23 mouse cellular contexts compared by ENCODE assay signal in the genomic region with DNA sequence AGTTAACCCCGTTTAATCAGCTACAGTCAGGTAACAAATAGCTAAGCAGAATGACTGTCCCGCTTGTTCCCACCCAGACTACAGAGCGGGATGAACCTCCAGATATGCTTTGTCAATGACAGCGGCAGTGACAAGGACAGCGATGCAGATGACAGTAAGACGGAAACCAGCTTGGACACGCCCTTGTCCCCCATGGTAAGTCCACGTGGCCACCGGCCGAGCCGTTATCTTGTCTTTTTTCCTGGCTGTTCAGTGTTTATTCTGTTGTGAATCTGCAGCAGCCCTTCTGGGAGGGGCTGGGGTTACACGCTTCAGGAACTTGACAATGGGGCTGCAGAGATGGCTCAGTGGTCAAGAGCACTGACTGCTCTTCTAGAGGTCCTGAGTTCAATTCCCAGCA.
DNase-seq lines count a peak whose midpoint lies in the region; ATAC-seq and TF ChIP-seq lines count a peak whose summit lies in the region.
"Had no signal": no experiment of that assay in that cellular context is flagged by ENCODE, and none has a peak within 500 bp of the region (broad histone marks: within the 10 kb centered on the region; RNA-seq: fewer than 3 reads in every experiment).

No protein-coding gene starts in this region.

- no peaks in the 10 kb centered on the region for H3K9me3 ChIP-seq in liver, embryonic 12.5 days (replicated peaks)
- H3K9me3 ChIP-seq in neural tube, embryonic 15.5 days (replicated peaks), result no peaks in the 10 kb centered on the region
- H3K9me3 ChIP-seq: embryonic facial prominence, embryonic 12.5 days; heart, embryonic 15.5 days; hindbrain, embryonic 15.5 days; midbrain, embryonic 15.5 days; neural tube, embryonic 12.5 days; stomach, embryonic 15.5 days had no signal

- TF ChIP-seq CTCF in kidney, adult 2 months (conservative IDR thresholded peaks at IDR 0.05; ENCODE audit: insufficient read depth, insufficient read length, low read depth, low read length), result no peak

- DNase-seq in lung, postnatal 36 days, result peak; percentile 23
- no peak for DNase-seq in lung, postnatal 14 days
- DNase-seq in c-Kit-positive CD71-positive TER-119-positive erythroid progenitor cells, embryonic 14.5 days (ENCODE audit: low spot score), result peak; percentile 3
- no peak for DNase-seq in kidney, adult 2 months
- DNase-seq: adrenal gland, postnatal 10 days; cerebellum, postnatal 10 days; forebrain, postnatal 0 days; gastrocnemius, postnatal 25 days; heart, postnatal 4 days; kidney, postnatal 36 days; layer of hippocampus, adult 9-11 months; lung, embryonic 14.5 days; thymus, adult 2 months; thymus, postnatal 4 days had no signal

- H3K9ac ChIP-seq in liver, embryonic 12.5 days, result no peak overlapping the region
- no peak overlapping the region for H3K9ac ChIP-seq in neural tube, embryonic 15.5 days (replicated peaks)
- H3K9ac ChIP-seq: embryonic facial prominence, embryonic 12.5 days; forebrain, postnatal 0 days; heart, embryonic 15.5 days; hindbrain, embryonic 15.5 days; lung, embryonic 14.5 days; midbrain, embryonic 15.5 days; neural tube, embryonic 12.5 days; stomach, embryonic 15.5 days had no signal

- no peaks in the 10 kb centered on the region for H3K27me3 ChIP-seq in liver, embryonic 12.5 days (replicated peaks)
- H3K27me3 ChIP-seq in neural tube, embryonic 15.5 days (replicated peaks), result no peaks in the 10 kb centered on the region
- no peaks in the 10 kb centered on the region for H3K27me3 ChIP-seq in kidney, adult 2 months (replicated peaks; ENCODE audit: control insufficient read depth, insufficient read depth, low read length)
- H3K27me3 ChIP-seq: embryonic facial prominence, embryonic 12.5 days; heart, embryonic 15.5 days; hindbrain, embryonic 15.5 days; midbrain, embryonic 15.5 days; neural tube, embryonic 12.5 days; stomach, embryonic 15.5 days had no signal

- WGBS in liver, embryonic 12.5 days (ENCODE audit: insufficient replicate concordance), result 16% methylated on average over 12 of the region's 12 CpGs
- 96% methylated on average over 12 of the region's 12 CpGs for WGBS in neural tube, embryonic 15.5 days
- WGBS in kidney, adult 2 months, result 78% methylated on average over 12 of the region's 12 CpGs

- peaks cover 17% of the 10 kb centered on the region for H3K4me1 ChIP-seq in liver, embryonic 12.5 days
- no peaks in the 10 kb centered on the region; the same call in 1 of the 2 replicates for H3K4me1 ChIP-seq in neural tube, embryonic 15.5 days
- peaks cover 7% of the 10 kb centered on the region; the same call in 1 of the 2 replicates for H3K4me1 ChIP-seq in kidney, adult 2 months (ENCODE audit: control insufficient read depth, insufficient read depth, low read length)
- H3K4me1 ChIP-seq: embryonic facial prominence, embryonic 12.5 days; heart, embryonic 15.5 days; neural tube, embryonic 12.5 days; stomach, embryonic 15.5 days had no signal

- ATAC-seq in liver, embryonic 12.5 days, result peak; percentile 51; the same call in 1 of the 2 replicates
- ATAC-seq in megakaryocyte-erythroid progenitor cell, adult 5-6 weeks (replicated peaks; ENCODE audit: low FRiP score, low TSS enrichment, poor library complexity, severe bottlenecking), result peak; percentile 82
- no peak for ATAC-seq in neural tube, embryonic 15.5 days (ENCODE audit: low FRiP score)
- ATAC-seq: forebrain, postnatal 0 days; midbrain, embryonic 15.5 days had no signal

- TF ChIP-seq POLR2A in kidney, adult 2 months (IDR thresholded peaks at IDR 0.05; ENCODE audit: low read depth, low read length), result no peak

- H3K4me3 ChIP-seq in liver, embryonic 12.5 days, result no peak overlapping the region
- H3K4me3 ChIP-seq in neural tube, embryonic 15.5 days (replicated peaks), result no peak overlapping the region
- no peak overlapping the region for H3K4me3 ChIP-seq in kidney, adult 2 months (ENCODE audit: insufficient read depth, low read depth, low read length)
- H3K4me3 ChIP-seq: embryonic facial prominence, embryonic 12.5 days; heart, embryonic 15.5 days; hindbrain, embryonic 15.5 days; midbrain, embryonic 15.5 days; neural tube, embryonic 12.5 days; stomach, embryonic 15.5 days had no signal

- H3K4me2 ChIP-seq in liver, embryonic 12.5 days, result peak overlapping the region; percentile 17; the same call in 1 of the 2 replicates
- no peak overlapping the region for H3K4me2 ChIP-seq in neural tube, embryonic 15.5 days
- H3K4me2 ChIP-seq: embryonic facial prominence, embryonic 12.5 days; heart, embryonic 15.5 days; hindbrain, embryonic 15.5 days; lung, embryonic 14.5 days; midbrain, embryonic 15.5 days; neural tube, embryonic 12.5 days; stomach, embryonic 15.5 days had no signal

- H3K27ac ChIP-seq in liver, embryonic 12.5 days, result no peak overlapping the region
- no peak overlapping the region for H3K27ac ChIP-seq in neural tube, embryonic 15.5 days (replicated peaks)
- H3K27ac ChIP-seq in kidney, adult 2 months (ENCODE audit: insufficient read depth, low read depth, low read length), result no peak overlapping the region
- H3K27ac ChIP-seq: embryonic facial prominence, embryonic 12.5 days; heart, embryonic 15.5 days; hindbrain, embryonic 15.5 days; midbrain, embryonic 15.5 days; neural tube, embryonic 12.5 days; stomach, embryonic 15.5 days had no signal

- no peaks in the 10 kb centered on the region for H3K36me3 ChIP-seq in liver, embryonic 12.5 days
- H3K36me3 ChIP-seq in neural tube, embryonic 15.5 days, result peaks cover 17% of the 10 kb centered on the region
- H3K36me3 ChIP-seq in kidney, adult 2 months (ENCODE audit: control insufficient read depth, insufficient read depth, low read length), result no peaks in the 10 kb centered on the region
- H3K36me3 ChIP-seq: stomach, embryonic 15.5 days had no signal

Comparison
In these comparisons a context has a peak if more than half of its experiments do, and no peak if none do; other contexts are left out.
1. DNase-seq: peak in lung, postnatal 36 days (single experiment) and c-Kit-positive CD71-positive TER-119-positive erythroid progenitor cells, embryonic 14.5 days (single experiment); none in lung, postnatal 14 days (single experiment) and kidney, adult 2 months (single experiment).